Mouse (Mus musculus) spleen, adult 10 weeks (tissue): Measurements from ENCODE around the gene Itgb3. TPM values are rescaled to one million over a fixed set of nuclear protein-coding genes. Genes with fewer than 3 reads are reported as not detected.

ENCODE experiments used
- polyA plus RNA-seq: library from polyadenylated mRNA; stranded (reverse); fragments of 350-450 nt; fragmentation: Illumina TruSeq; extraction: RNeasy Lipid Tissue Mini Kit (QIAGEN cat#74804); gene quantifications from one replicate; pipeline ENCODE4 v1.2.3, GENCODE M21; 2015; ENCODE audit warnings: low replicate concordance; ENCODE audit not compliant: insufficient read depth

Itgb3 gene
- 23.9 TPM for polyA plus RNA-seq

DNA sequence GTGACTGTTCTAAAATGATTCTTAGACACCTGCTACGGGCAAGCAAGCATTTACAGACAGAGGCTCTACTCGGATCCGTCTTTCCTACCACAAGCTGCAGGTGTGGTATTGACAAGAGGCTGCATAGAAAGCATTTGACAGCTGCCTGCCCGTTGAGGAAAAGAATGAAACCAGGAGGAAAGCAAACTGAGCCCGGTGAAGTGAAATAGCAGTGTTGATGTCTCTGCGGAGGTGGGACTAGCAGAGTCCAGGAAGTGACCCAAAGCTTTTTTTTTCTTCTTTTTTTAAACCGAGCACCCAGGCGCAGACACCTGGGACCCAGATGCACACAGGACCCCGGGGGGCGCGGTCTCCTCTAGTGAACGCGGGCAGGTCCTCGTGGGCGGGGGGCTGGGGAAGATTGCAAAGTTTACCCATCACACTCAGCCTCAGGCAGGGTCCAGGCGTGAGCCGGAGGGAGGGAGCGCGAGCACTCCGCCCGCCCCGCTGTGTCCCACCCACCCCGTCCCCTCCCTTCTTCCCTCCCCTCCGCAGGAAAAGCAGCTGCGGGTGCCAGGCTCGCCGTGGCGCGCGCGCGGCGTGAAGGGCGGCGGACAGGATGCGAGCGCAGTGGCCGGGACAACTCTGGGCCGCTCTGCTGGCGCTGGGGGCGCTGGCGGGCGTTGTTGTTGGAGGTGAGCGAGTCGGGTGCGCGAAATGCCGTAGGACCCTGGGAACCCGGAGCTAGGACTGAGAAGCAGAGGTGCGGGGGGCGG lies at the start of gene Itgb3:
Gene Itgb3, plus strand, starts transcription at position 510 of the 755 bp plus-strand sequence.

DNA sequence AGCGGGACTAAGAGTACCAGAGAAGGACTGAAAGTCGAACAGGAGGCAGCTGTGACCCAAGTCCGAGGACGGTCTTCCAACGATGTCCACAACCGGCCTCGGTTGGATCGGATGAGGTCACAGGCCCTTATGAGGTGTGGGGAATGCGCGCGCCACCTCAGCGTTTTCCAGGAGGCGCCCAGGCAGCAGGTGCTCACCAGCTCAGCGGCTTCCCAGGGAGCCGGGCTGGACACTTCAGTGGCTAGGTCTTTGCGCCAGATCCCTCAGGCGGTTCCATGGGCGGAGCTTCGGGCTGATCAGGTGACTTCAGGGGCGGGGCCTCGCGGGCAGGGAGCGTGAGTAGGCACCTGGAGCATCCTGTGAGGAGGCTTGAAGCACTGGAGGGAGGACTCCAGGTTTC lies 77.7 kb downstream of the Itgb3 start, which contains the start of gene Gm11639:
Gene Gm11639, plus strand, starts transcription at position 160 of the 400 bp plus-strand sequence.

Other genes starting within 250 kb of the Itgb3 start
- 62.3 TPM for gene Kansl1, start 139.1 kb upstream of the Itgb3 start, polyA plus RNA-seq
- gene Cdc27, start 57.4 kb upstream of the Itgb3 start, polyA plus RNA-seq, result 45.4 TPM
- gene Myl4, start 57.3 kb upstream of the Itgb3 start, polyA plus RNA-seq, result 9.3 TPM
- gene Gm11639, start 77.7 kb downstream of the Itgb3 start, polyA plus RNA-seq, result 0.01 TPM